Mouse (Mus musculus) liver, embryonic 14.5 days (tissue): Measurements from ENCODE around the gene Ttll8. TPM values are rescaled to one million over a fixed set of nuclear protein-coding genes. Genes with fewer than 3 reads are reported as not detected.

Experiments used
- ATAC-seq: fragments of 200-750 bp; cut with Nextera tagmentation; 2 replicates; pipeline ENCODE4 v1.8.0; 2017; ENCODE audit warnings: moderate number of reproducible peaks, mild to moderate bottlenecking, moderate library complexity; ENCODE audit not compliant: insufficient read depth
- DNase-seq, 3 experiments: peaks; one replicate each; pipeline ENCODE4 v3.0.0-alpha.2; 2012 to 2013; ENCODE audit warnings: low read depth in 3 of 3, low spot score in 3 of 3
- H3K27ac ChIP-seq: fragments of 300-500 bp; sonication (generic); 2 replicates; pipeline ENCODE4 v1.5.1; 2014; ENCODE audit warnings: moderate library complexity, mild to moderate bottlenecking, control low read depth, inconsistent platforms
- H3K27me3 ChIP-seq: fragments of 300-500 bp; sonication (generic); 2 replicates; pipeline ENCODE4 v1.6.1; 2014; ENCODE audit warnings: mild to moderate bottlenecking, low read length, moderate library complexity; ENCODE audit not compliant: control insufficient read depth, insufficient read depth
- H3K36me3 ChIP-seq: fragments of 300-500 bp; sonication (generic); replicated peaks from 2 replicates; pipeline ENCODE4 v1.6.1; 2014; ENCODE audit warnings: low read depth; ENCODE audit not compliant: control insufficient read depth, insufficient read depth
- H3K4me1 ChIP-seq, 2 experiments: fragments of 200-500 bp in 1 of 2; fragments of 300-500 bp in 1 of 2; sonication (generic) in 1 of 2; replicated peaks; 2 replicates each; pipeline ENCODE4 v1.6.1; 2012 to 2014; ENCODE audit warnings: antibody characterized with exemption in 1 of 2, inconsistent platforms in 1 of 2, low read length in 1 of 2; ENCODE audit not compliant: control insufficient read depth in 2 of 2, insufficient read depth in 2 of 2
- H3K4me2 ChIP-seq: fragments of 300-500 bp; sonication (generic); 2 replicates; pipeline ENCODE4 v1.6.1; 2014; ENCODE audit warnings: low read depth, mild to moderate bottlenecking, control low read depth, moderate library complexity
- H3K4me3 ChIP-seq, 2 experiments: fragments of 200-500 bp in 1 of 2; fragments of 300-500 bp in 1 of 2; sonication (generic) in 1 of 2; 2 replicates each; pipeline ENCODE4 v1.5.1; 2012 to 2014; ENCODE audit warnings: low read depth in 2 of 2, low read length in 2 of 2, mild to moderate bottlenecking in 2 of 2, control low read depth in 1 of 2, inconsistent platforms in 1 of 2, moderate library complexity in 1 of 2; ENCODE audit not compliant: insufficient read depth in 1 of 2
- H3K9ac ChIP-seq: fragments of 300-500 bp; sonication (generic); replicated peaks from 2 replicates; pipeline ENCODE4 v1.6.1; 2014; ENCODE audit warnings: mild to moderate bottlenecking, control low read depth, moderate library complexity
- H3K9me3 ChIP-seq: fragments of 300-500 bp; sonication (generic); 2 replicates; pipeline ENCODE4 v1.6.1; 2016; ENCODE audit warnings: low read length, mixed read lengths; ENCODE audit not compliant: control insufficient read depth
- CTCF ChIP-seq: IDR thresholded peaks from 2 replicates; pipeline ENCODE4 v1.5.1; 2016; ENCODE audit warnings: antibody characterized with exemption, low read depth, control low read depth
- EP300 ChIP-seq: IDR thresholded peaks from 2 replicates; pipeline ENCODE4 v1.6.1; 2016; ENCODE audit warnings: antibody characterized with exemption, low read depth
- WGBS: fragments of 180-500 bp; shearing (Covaris S2); extraction: QIAGEN DNeasy Blood & Tissue Kit; methylation state at CpG from one replicate; pipeline ENCODE4 v1.1.7; 2014; ENCODE audit not compliant: insufficient replicate concordance; 5-methylcytosine and 5-hydroxymethylcytosine counted together
- polyA plus RNA-seq, 2 experiments: library from polyadenylated mRNA; depleted of rRNA in 1 of 2; stranded (reverse) in 1 of 2; unstranded in 1 of 2; fragments of >200 nt; fragmentation: Nextera tagmentation in 1 of 2; extraction: Ambion mirVana in 1 of 2; gene quantifications; 2 replicates each; pipeline versions ENCODE4 v1.2.1 to v1.2.3; 2012 to 2014

Ttll8 gene
- polyA plus RNA-seq, 2 experiments: not detected

GRCm38 (mm10) chr15:88917126-88917525 lies 37.1 kb downstream of the Ttll8 start:
- no peaks in the 10 kb centered on the region for H3K36me3 ChIP-seq
- H3K4me1 ChIP-seq: peaks cover 0 to 4% of the 10 kb centered on the region in 2 experiments; a peak in 1 of 4 replicates
- H3K4me2 ChIP-seq: no peak overlapping the region
- no peaks in the 10 kb centered on the region for H3K9me3 ChIP-seq
- no peak overlapping the region for H3K27ac ChIP-seq
- DNase-seq (no peak), ATAC-seq (no peak)
- no peak overlapping the region for H3K4me3 ChIP-seq
- 71% methylated on average over 8 of the region's 8 CpGs for WGBS
- H3K27me3 ChIP-seq: no peaks in the 10 kb centered on the region
- no peak overlapping the region for H3K9ac ChIP-seq
- TF ChIP-seq CTCF (no peak), EP300 (no peak)

- Histone ChIP-seq H3K36me3 (no peaks in the 10 kb centered on the region), H3K9ac (no peak overlapping the region), H3K27ac (no peak overlapping the region), H3K4me1 (peaks cover 0 to 4% of the 10 kb centered on the region in 2 experiments; a peak in 1 of 4 replicates), H3K4me2 (no peak overlapping the region), H3K27me3 (no peaks in the 10 kb centered on the region), H3K9me3 (no peaks in the 10 kb centered on the region), H3K4me3 (no peak overlapping the region)
- no peak for DNase-seq
- TF ChIP-seq EP300 (no peak), CTCF (no peak)
- ATAC-seq: no peak
- 44% methylated on average over 3 of the region's 3 CpGs for WGBS
Observed at GRCm38 (mm10) chr15:88916366-88916765, 37.9 kb downstream of the Ttll8 start.

GRCm38 (mm10) chr15:88915046-88915445 lies 39.2 kb downstream of the Ttll8 start:
- DNase-seq: no peak
- WGBS: 67% methylated on average over 7 of the region's 7 CpGs
- no peak overlapping the region for H3K4me2 ChIP-seq
- H3K9ac ChIP-seq: no peak overlapping the region
- TF ChIP-seq EP300 (no peak), CTCF (no peak)
- H3K36me3 ChIP-seq: no peaks in the 10 kb centered on the region
- no peak overlapping the region for H3K27ac ChIP-seq
- H3K4me3 ChIP-seq: no peak overlapping the region
- no peaks in the 10 kb centered on the region for H3K9me3 ChIP-seq
- H3K4me1 ChIP-seq: peaks cover 0 to 4% of the 10 kb centered on the region in 2 experiments; a peak in 1 of 4 replicates
- no peaks in the 10 kb centered on the region for H3K27me3 ChIP-seq
- ATAC-seq: no peak

- H3K4me1 ChIP-seq: no peaks in the 10 kb centered on the region
- H3K36me3 ChIP-seq: no peaks in the 10 kb centered on the region
- no peak overlapping the region for H3K4me3 ChIP-seq
- H3K4me2 ChIP-seq: no peak overlapping the region
- H3K27me3 ChIP-seq: no peaks in the 10 kb centered on the region
- TF ChIP-seq EP300 (no peak), CTCF (no peak)
- WGBS: 57% methylated on average over 4 of the region's 4 CpGs
- no peak overlapping the region for H3K27ac ChIP-seq
- ATAC-seq (no peak), DNase-seq (no peak)
- H3K9ac ChIP-seq: no peak overlapping the region
- H3K9me3 ChIP-seq: no peaks in the 10 kb centered on the region
Observed at GRCm38 (mm10) chr15:88906347-88906746, 47.9 kb downstream of the Ttll8 start.

GRCm38 (mm10) chr15:88904056-88904811 lies 50.0 kb downstream of the Ttll8 start:
- no peaks in the 10 kb centered on the region for H3K9me3 ChIP-seq
- no peak for DNase-seq
- no peaks in the 10 kb centered on the region for H3K27me3 ChIP-seq
- WGBS: 62% methylated on average over 14 of the region's 14 CpGs
- ATAC-seq: no peak
- TF ChIP-seq EP300 (no peak), CTCF (no peak)
- H3K27ac ChIP-seq: no peak overlapping the region
- H3K4me1 ChIP-seq: no peaks in the 10 kb centered on the region
- H3K9ac ChIP-seq: no peak overlapping the region
- H3K4me2 ChIP-seq: no peak overlapping the region
- H3K36me3 ChIP-seq: no peaks in the 10 kb centered on the region
- H3K4me3 ChIP-seq: no peak overlapping the region
